Mouse (Mus musculus) liver, adult 2 months (tissue): ENCODE data around the gene Cryzl2. TPM values are rescaled to one million over a fixed set of nuclear protein-coding genes. Genes with fewer than 3 reads are reported as not detected.
A peak's percentile ranks its signal among the peaks of the same experiment; 100 is the strongest.

Experiments used
- DNase-seq: peaks from one replicate; pipeline ENCODE4 v3.0.0-alpha.2; 2011; ENCODE audit warnings: low read depth, low spot score; ENCODE audit errors: extremely low read depth
- H3K27ac ChIP-seq: fragments of 200-500 bp; replicated peaks from 2 replicates; pipeline ENCODE4 v1.5.1; 2012; ENCODE audit warnings: low read depth, mild to moderate bottlenecking, control low read depth, inconsistent platforms, low read length; ENCODE audit not compliant: insufficient read depth
- H3K27me3 ChIP-seq: fragments of 200-500 bp; 2 replicates; pipeline ENCODE4 v1.6.1; 2012; ENCODE audit warnings: mild to moderate bottlenecking, moderate library complexity, low read length, inconsistent platforms; ENCODE audit not compliant: control insufficient read depth, insufficient read depth
- H3K36me3 ChIP-seq: fragments of 200-500 bp; 2 replicates; pipeline ENCODE4 v1.6.1; 2012; ENCODE audit warnings: low read length, inconsistent platforms; ENCODE audit not compliant: control insufficient read depth, insufficient read depth
- H3K4me1 ChIP-seq: fragments of 200-500 bp; 2 replicates; pipeline ENCODE4 v1.6.1; 2011; ENCODE audit warnings: low read length; ENCODE audit not compliant: control insufficient read depth, insufficient read depth
- H3K4me3 ChIP-seq: fragments of 200-500 bp; 2 replicates; pipeline ENCODE4 v1.5.1; 2011; ENCODE audit warnings: low read depth, mild to moderate bottlenecking, control low read depth, low read length, moderate library complexity; ENCODE audit not compliant: insufficient read depth
- H3K79me2 ChIP-seq: fragments of 200-500 bp; 2 replicates; pipeline ENCODE4 v1.6.1; 2012; ENCODE audit warnings: inconsistent platforms, mild to moderate bottlenecking, low read length, moderate library complexity; ENCODE audit not compliant: control insufficient read depth, insufficient read depth
- H3K9ac ChIP-seq: fragments of 200-500 bp; 2 replicates; pipeline ENCODE4 v1.6.1; 2012; ENCODE audit warnings: low read depth, mild to moderate bottlenecking, control low read depth, inconsistent platforms, low read length
- CTCF ChIP-seq: fragments of 200-500 bp; IDR thresholded peaks from 2 replicates; pipeline ENCODE4 v1.5.1; 2011; ENCODE audit warnings: low read depth, low read length, control low read depth
- POLR2A ChIP-seq: fragments of 200-500 bp; IDR thresholded peaks from 2 replicates; pipeline ENCODE4 v1.6.1; 2011; ENCODE audit warnings: low read length, control low read depth; ENCODE audit not compliant: insufficient read depth; ENCODE audit errors: extremely low read depth
- WGBS: fragments of 180-500 bp; shearing (Covaris S2); methylation state at CpG from one replicate; pipeline ENCODE4 v1.1.7; 2018; 5-methylcytosine and 5-hydroxymethylcytosine counted together
- polyA plus RNA-seq: library from polyadenylated mRNA; depleted of rRNA; stranded (reverse); fragments of >200 nt; gene quantifications from 2 replicates; pipeline ENCODE4 v1.2.3, GENCODE M21; 2012
- total RNA-seq: library from RNA; depleted of rRNA; stranded (reverse); fragments of >200 nt; gene quantifications from 2 replicates; pipeline ENCODE4 v1.2.3, GENCODE M21; 2014

The Cryzl2 gene
- total and polyA plus RNA-seq, 2 experiments: 22.7 to 31.0 TPM

GRCm38 (mm10) chr1:157503071-157503470 lies 44.7 kb downstream of the Cryzl2 start:
- Histone ChIP-seq H3K9ac (no peak overlapping the region), H3K79me2 (no peaks in the 10 kb centered on the region; the same call in 1 of the 2 replicates), H3K27ac (no peak overlapping the region), H3K4me3 (no peak overlapping the region), H3K4me1 (peaks cover 4% of the 10 kb centered on the region; the same call in 1 of the 2 replicates), H3K36me3 (no peaks in the 10 kb centered on the region), H3K27me3 (no peaks in the 10 kb centered on the region)
- TF ChIP-seq CTCF (no peak), POLR2A (no peak)
- peak; percentile 91 for DNase-seq
- WGBS: 23% methylated on average over 6 of the region's 6 CpGs

DNA sequence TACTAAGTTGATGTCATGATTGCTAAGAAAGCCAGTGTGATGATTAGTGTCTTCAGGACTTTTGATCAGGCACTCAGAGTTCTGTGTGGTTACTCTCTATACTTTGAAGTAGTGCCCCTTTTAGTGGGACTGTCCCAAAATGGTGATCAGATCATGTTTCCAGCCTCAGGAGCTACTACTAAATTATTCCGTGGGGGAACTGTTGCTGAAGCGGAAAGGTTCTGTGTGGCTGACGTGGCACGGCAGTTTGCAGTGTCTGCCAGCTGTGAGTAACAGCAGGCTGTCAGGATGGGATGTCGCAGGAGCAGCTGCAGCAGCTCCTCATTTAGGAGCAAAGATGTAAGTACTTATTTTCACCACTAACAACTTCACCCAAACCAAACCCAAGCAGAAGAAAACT lies 48.1 kb downstream of the Cryzl2 start, which contains the start of gene Sec16b:
TSS of gene Sec16b (plus strand) at position 207 of the 400 bp plus-strand sequence.
- WGBS: 64% methylated on average over 5 of the region's 5 CpGs
- no peaks in the 10 kb centered on the region for H3K27me3 ChIP-seq
- no peaks in the 10 kb centered on the region for H3K79me2 ChIP-seq
- H3K36me3 ChIP-seq: no peaks in the 10 kb centered on the region
- peaks cover 4% of the 10 kb centered on the region; the same call in 1 of the 2 replicates for H3K4me1 ChIP-seq
- H3K4me3 ChIP-seq: no peak within 1 kb of the TSS
- TF ChIP-seq CTCF (no peak), POLR2A (no peak)
- no peak within 1 kb of the TSS for H3K27ac ChIP-seq
- H3K9ac ChIP-seq: no peak within 1 kb of the TSS
- DNase-seq: peak; percentile 26

- TF ChIP-seq POLR2A (no peak), CTCF (no peak)
- peaks cover 4% of the 10 kb centered on the region; the same call in 1 of the 2 replicates for H3K4me1 ChIP-seq
- no peaks in the 10 kb centered on the region for H3K27me3 ChIP-seq
- no peak overlapping the region for H3K4me3 ChIP-seq
- DNase-seq: peak; percentile 90
- WGBS: 26% methylated on average over 4 of the region's 4 CpGs
- H3K9ac ChIP-seq: no peak overlapping the region
- no peaks in the 10 kb centered on the region for H3K36me3 ChIP-seq
- H3K79me2 ChIP-seq: no peaks in the 10 kb centered on the region
- H3K27ac ChIP-seq: no peak overlapping the region
These were observed 48.7 kb downstream of the Cryzl2 start for GRCm38 (mm10) chr1:157506995-157507595.

GRCm38 (mm10) chr1:157507814-157508213 lies 49.4 kb downstream of the Cryzl2 start:
- H3K9ac ChIP-seq: no peak overlapping the region
- H3K4me1 ChIP-seq: peaks cover 3% of the 10 kb centered on the region; the same call in 1 of the 2 replicates
- no peaks in the 10 kb centered on the region for H3K36me3 ChIP-seq
- WGBS: 37% methylated on average over 5 of the region's 5 CpGs
- TF ChIP-seq CTCF (no peak), POLR2A (no peak)
- no peaks in the 10 kb centered on the region for H3K27me3 ChIP-seq
- no peak overlapping the region for H3K4me3 ChIP-seq
- DNase-seq: peak; percentile 69
- H3K27ac ChIP-seq: no peak overlapping the region
- H3K79me2 ChIP-seq: no peaks in the 10 kb centered on the region

DNA sequence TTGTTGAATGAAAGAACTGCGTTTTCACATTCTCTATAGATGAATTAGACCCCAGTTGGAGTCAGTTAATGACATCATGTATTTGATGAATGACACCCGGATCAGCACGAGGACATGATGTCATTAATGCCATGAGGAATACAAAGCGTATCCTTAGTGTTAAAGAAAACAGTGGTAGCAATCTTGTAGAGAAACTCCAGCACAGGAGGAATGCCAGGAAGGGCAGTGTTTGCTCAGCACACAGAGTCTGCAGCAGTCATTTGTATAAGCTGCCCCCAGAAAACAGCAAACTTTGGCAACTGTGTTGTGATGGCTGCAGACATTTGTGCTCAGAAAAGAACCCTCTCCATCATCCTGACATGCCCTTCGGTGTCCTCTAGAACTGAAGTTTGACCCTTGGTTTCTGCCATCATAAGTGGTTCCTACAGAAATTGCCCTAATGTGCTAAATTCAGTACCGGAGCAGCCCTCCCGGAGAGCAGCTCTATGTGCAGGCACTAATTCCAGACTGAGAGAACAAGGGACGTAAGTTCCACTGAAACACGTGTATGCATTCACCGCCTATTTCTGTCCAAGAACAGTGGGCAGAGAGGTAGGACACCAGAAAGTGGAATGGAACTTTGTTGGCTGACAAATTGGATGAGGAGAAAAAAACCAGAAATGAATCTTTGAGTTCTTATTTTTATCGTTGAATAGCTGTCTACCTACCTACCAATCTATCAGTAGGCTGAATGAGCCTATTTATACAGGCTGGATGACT lies 54.5 kb downstream of the Cryzl2 start:
- no peak overlapping the region for H3K4me3 ChIP-seq

DNA sequence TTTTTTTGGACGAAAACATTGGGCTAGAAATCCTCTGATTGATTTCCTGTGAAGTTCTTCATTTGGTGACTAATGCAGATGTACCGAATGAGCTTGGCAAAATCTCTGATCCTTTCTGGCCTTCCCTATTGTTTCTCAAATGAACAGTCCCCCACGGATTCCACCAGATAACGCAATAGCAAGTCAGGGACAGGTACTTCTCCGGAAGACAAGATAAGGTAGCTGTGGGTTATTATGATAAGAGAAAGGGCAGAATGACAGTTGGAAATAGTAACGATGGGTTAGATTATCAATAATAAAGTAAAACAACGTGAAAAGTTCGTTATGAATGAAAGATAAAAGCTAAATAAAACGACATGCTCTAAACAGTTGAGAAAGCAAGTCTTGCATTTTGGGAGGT lies 55.2 kb downstream of the Cryzl2 start:
- H3K79me2 ChIP-seq: no peaks in the 10 kb centered on the region
- no peak for DNase-seq

More for the DNA sequence above, 54.5 kb downstream of the Cryzl2 start:
- H3K9ac ChIP-seq: no peak overlapping the region
- no peaks in the 10 kb centered on the region for H3K27me3 ChIP-seq
- no peaks in the 10 kb centered on the region for H3K36me3 ChIP-seq
- H3K4me1 ChIP-seq: no peaks in the 10 kb centered on the region; the same call in 1 of the 2 replicates
- H3K79me2 ChIP-seq: no peaks in the 10 kb centered on the region
- 50% methylated on average over 11 of the region's 11 CpGs for WGBS
- no peak for TF ChIP-seq CTCF
- TF ChIP-seq POLR2A: no peak
- H3K27ac ChIP-seq: no peak overlapping the region
- DNase-seq: no peak

More for the DNA sequence above, 55.2 kb downstream of the Cryzl2 start:
- peaks cover 2% of the 10 kb centered on the region; the same call in 1 of the 2 replicates for H3K4me1 ChIP-seq
- 68% methylated on average over 9 of the region's 9 CpGs for WGBS
- no peak overlapping the region for H3K4me3 ChIP-seq
- H3K9ac ChIP-seq: no peak overlapping the region
- H3K27me3 ChIP-seq: no peaks in the 10 kb centered on the region
- no peaks in the 10 kb centered on the region for H3K36me3 ChIP-seq
- no peak for TF ChIP-seq POLR2A
- no peak for TF ChIP-seq CTCF
- H3K27ac ChIP-seq: no peak overlapping the region
